Mouse (Mus musculus) thymus, postnatal 36 days (tissue): ENCODE data around the gene Lgr5.

Source experiments
- DNase-seq, 2 experiments: peaks; one replicate each; pipeline ENCODE4 v3.0.0; 2022; ENCODE audit warnings: mixed read lengths in 2 of 2

Gene Lgr5

GRCm38 (mm10) chr10:115569712-115570491 lies 17.7 kb downstream of the Lgr5 start, which contains the start of gene A930009A15Rik:
TSS of gene A930009A15Rik (plus strand) at chr10:115569986.
- no peak for DNase-seq

GRCm38 (mm10) chr10:115563961-115564360 lies 23.6 kb downstream of the Lgr5 start:
- DNase-seq = no peak

GRCm38 (mm10) chr10:115562911-115563686 lies 24.5 kb downstream of the Lgr5 start:
- no peak for DNase-seq

GRCm38 (mm10) chr10:115561136-115561880 lies 26.3 kb downstream of the Lgr5 start:
- DNase-seq = no peak

- no peak for DNase-seq
Observed at GRCm38 (mm10) chr10:115556738-115557242, 30.8 kb downstream of the Lgr5 start.

GRCm38 (mm10) chr10:115555191-115555765 lies 32.3 kb downstream of the Lgr5 start:
- DNase-seq = no peak

GRCm38 (mm10) chr10:115553352-115554113 lies 34.0 kb downstream of the Lgr5 start:
- DNase-seq = no peak

- DNase-seq = no peak
Observed at GRCm38 (mm10) chr10:115551069-115551468, 36.5 kb downstream of the Lgr5 start.

- DNase-seq = no peak
Observed at GRCm38 (mm10) chr10:115550253-115550652, 37.3 kb downstream of the Lgr5 start.

- no peak for DNase-seq
Observed at GRCm38 (mm10) chr10:115542917-115543316, 44.7 kb downstream of the Lgr5 start.

- no peak for DNase-seq
Observed at GRCm38 (mm10) chr10:115530746-115531145, 56.8 kb downstream of the Lgr5 start.

GRCm38 (mm10) chr10:115529768-115530167 lies 57.8 kb downstream of the Lgr5 start:
- no peak for DNase-seq

- no peak for DNase-seq
Observed at GRCm38 (mm10) chr10:115528892-115529291, 58.7 kb downstream of the Lgr5 start.

GRCm38 (mm10) chr10:115521081-115521451 lies 66.5 kb downstream of the Lgr5 start:
- no peak for DNase-seq

GRCm38 (mm10) chr10:115520200-115521080 lies 67.1 kb downstream of the Lgr5 start:
- DNase-seq = no peak

- no peak for DNase-seq
Observed at GRCm38 (mm10) chr10:115518845-115519244, 68.7 kb downstream of the Lgr5 start.

GRCm38 (mm10) chr10:115515503-115515902 lies 72.1 kb downstream of the Lgr5 start:
- DNase-seq = no peak

GRCm38 (mm10) chr10:115510959-115511358 lies 76.6 kb downstream of the Lgr5 start:
- no peak for DNase-seq

GRCm38 (mm10) chr10:115505631-115506239 lies 81.8 kb downstream of the Lgr5 start:
- DNase-seq = no peak

- DNase-seq = no peak
Observed at GRCm38 (mm10) chr10:115505155-115505554, 82.4 kb downstream of the Lgr5 start.
